Mouse (Mus musculus): Measurements from ENCODE around the gene Alcam. TPM values are rescaled to one million over a fixed set of nuclear protein-coding genes. Genes with fewer than 3 reads are reported as not detected.

Gene Alcam
- polyA plus RNA-seq, 1 experiment from 2014 or later = 64.0 TPM

- Histone ChIP-seq H3K36me3 (ENCODE audit: control insufficient read depth, insufficient read depth, low read length) (no peaks in the 10 kb centered on the region), H3K4me2 (ENCODE audit: low read depth, low read length) (no peak overlapping the region), H3K9ac (replicated peaks; ENCODE audit: low read depth, low read length) (no peak overlapping the region), H3K4me1 (ENCODE audit: control insufficient read depth, insufficient read depth, low read length) (no peaks in the 10 kb centered on the region), H3K27ac (ENCODE audit: low read depth, low read length) (no peak overlapping the region), H3K27me3 (ENCODE audit: control insufficient read depth, insufficient read depth, low read length) (no peaks in the 10 kb centered on the region), H3K9me3 (ENCODE audit: control insufficient read depth, low read length) (no peaks in the 10 kb centered on the region), H3K4me3 (ENCODE audit: low read depth, low read length) (no peak overlapping the region)
- 77% methylated on average over 2 of the region's 2 CpGs for WGBS
- no peak for ATAC-seq (ENCODE audit: low read depth)
Observed at GRCm38 (mm10) chr16:52431590-52431989, 22.3 kb downstream of the Alcam start.

GRCm38 (mm10) chr16:52430073-52430472, 23.8 kb downstream of the Alcam start:
- Histone ChIP-seq H3K4me2 (ENCODE audit: low read depth, low read length) (no peak overlapping the region), H3K9ac (replicated peaks; ENCODE audit: low read depth, low read length) (no peak overlapping the region), H3K27ac (ENCODE audit: low read depth, low read length) (no peak overlapping the region), H3K4me3 (ENCODE audit: low read depth, low read length) (no peak overlapping the region), H3K4me1 (ENCODE audit: control insufficient read depth, insufficient read depth, low read length) (no peaks in the 10 kb centered on the region), H3K27me3 (ENCODE audit: control insufficient read depth, insufficient read depth, low read length) (no peaks in the 10 kb centered on the region), H3K36me3 (ENCODE audit: control insufficient read depth, insufficient read depth, low read length) (no peaks in the 10 kb centered on the region), H3K9me3 (ENCODE audit: control insufficient read depth, low read length) (no peaks in the 10 kb centered on the region)
- WGBS = 43% methylated on average over 3 of the region's 3 CpGs
- ATAC-seq (ENCODE audit: low read depth) = no peak; the same call in 1 of the 2 replicates

GRCm38 (mm10) chr16:52429661-52430060, 24.2 kb downstream of the Alcam start:
- H3K36me3 ChIP-seq (ENCODE audit: control insufficient read depth, insufficient read depth, low read length) = no peaks in the 10 kb centered on the region
- H3K9ac ChIP-seq (replicated peaks; ENCODE audit: low read depth, low read length) = no peak overlapping the region
- H3K27me3 ChIP-seq (ENCODE audit: control insufficient read depth, insufficient read depth, low read length) = no peaks in the 10 kb centered on the region
- peak; percentile 58; the same call in 1 of the 2 replicates for ATAC-seq (ENCODE audit: low read depth)
- no peak overlapping the region for H3K27ac ChIP-seq (ENCODE audit: low read depth, low read length)
- H3K4me1 ChIP-seq (ENCODE audit: control insufficient read depth, insufficient read depth, low read length) = no peaks in the 10 kb centered on the region
- H3K4me2 ChIP-seq (ENCODE audit: low read depth, low read length) = no peak overlapping the region
- no peaks in the 10 kb centered on the region for H3K9me3 ChIP-seq (ENCODE audit: control insufficient read depth, low read length)
- no peak overlapping the region for H3K4me3 ChIP-seq (ENCODE audit: low read depth, low read length)

GRCm38 (mm10) chr16:52428505-52428904, 25.4 kb downstream of the Alcam start:
- H3K27me3 ChIP-seq (ENCODE audit: control insufficient read depth, insufficient read depth, low read length) = no peaks in the 10 kb centered on the region
- no peak overlapping the region for H3K4me3 ChIP-seq (ENCODE audit: low read depth, low read length)
- ATAC-seq (ENCODE audit: low read depth) = no peak
- H3K4me1 ChIP-seq (ENCODE audit: control insufficient read depth, insufficient read depth, low read length) = no peaks in the 10 kb centered on the region
- no peaks in the 10 kb centered on the region for H3K36me3 ChIP-seq (ENCODE audit: control insufficient read depth, insufficient read depth, low read length)
- no peak overlapping the region for H3K27ac ChIP-seq (ENCODE audit: low read depth, low read length)
- no peaks in the 10 kb centered on the region for H3K9me3 ChIP-seq (ENCODE audit: control insufficient read depth, low read length)
- no peak overlapping the region for H3K4me2 ChIP-seq (ENCODE audit: low read depth, low read length)
- 68% methylated on average over 4 of the region's 4 CpGs for WGBS
- no peak overlapping the region for H3K9ac ChIP-seq (replicated peaks; ENCODE audit: low read depth, low read length)

GRCm38 (mm10) chr16:52418568-52419158, 35.2 kb downstream of the Alcam start:
- Histone ChIP-seq H3K27me3 (ENCODE audit: control insufficient read depth, insufficient read depth, low read length) (no peaks in the 10 kb centered on the region), H3K9me3 (ENCODE audit: control insufficient read depth, low read length) (no peaks in the 10 kb centered on the region), H3K4me1 (ENCODE audit: control insufficient read depth, insufficient read depth, low read length) (no peaks in the 10 kb centered on the region), H3K27ac (ENCODE audit: low read depth, low read length) (no peak overlapping the region), H3K4me2 (ENCODE audit: low read depth, low read length) (no peak overlapping the region), H3K9ac (replicated peaks; ENCODE audit: low read depth, low read length) (no peak overlapping the region), H3K4me3 (ENCODE audit: low read depth, low read length) (no peak overlapping the region), H3K36me3 (ENCODE audit: control insufficient read depth, insufficient read depth, low read length) (no peaks in the 10 kb centered on the region)
- WGBS = 78% methylated on average over 5 of the region's 5 CpGs
- no peak for ATAC-seq (ENCODE audit: low read depth)

- Histone ChIP-seq H3K36me3 (ENCODE audit: control insufficient read depth, insufficient read depth, low read length) (no peaks in the 10 kb centered on the region), H3K27me3 (ENCODE audit: control insufficient read depth, insufficient read depth, low read length) (no peaks in the 10 kb centered on the region), H3K9me3 (ENCODE audit: control insufficient read depth, low read length) (no peaks in the 10 kb centered on the region), H3K9ac (replicated peaks; ENCODE audit: low read depth, low read length) (no peak overlapping the region), H3K4me1 (ENCODE audit: control insufficient read depth, insufficient read depth, low read length) (no peaks in the 10 kb centered on the region), H3K27ac (ENCODE audit: low read depth, low read length) (no peak overlapping the region), H3K4me3 (ENCODE audit: low read depth, low read length) (no peak overlapping the region), H3K4me2 (ENCODE audit: low read depth, low read length) (no peak overlapping the region)
- WGBS = 74% methylated on average over 5 of the region's 5 CpGs
- no peak for ATAC-seq (ENCODE audit: low read depth)
Observed at GRCm38 (mm10) chr16:52417982-52418381, 35.9 kb downstream of the Alcam start.

GRCm38 (mm10) chr16:52417146-52417545, 36.7 kb downstream of the Alcam start:
- WGBS = 92% methylated on average over 7 of the region's 7 CpGs
- Histone ChIP-seq H3K4me2 (ENCODE audit: low read depth, low read length) (no peak overlapping the region), H3K4me3 (ENCODE audit: low read depth, low read length) (no peak overlapping the region), H3K27me3 (ENCODE audit: control insufficient read depth, insufficient read depth, low read length) (no peaks in the 10 kb centered on the region), H3K9ac (replicated peaks; ENCODE audit: low read depth, low read length) (no peak overlapping the region), H3K9me3 (ENCODE audit: control insufficient read depth, low read length) (no peaks in the 10 kb centered on the region), H3K4me1 (ENCODE audit: control insufficient read depth, insufficient read depth, low read length) (no peaks in the 10 kb centered on the region), H3K36me3 (ENCODE audit: control insufficient read depth, insufficient read depth, low read length) (no peaks in the 10 kb centered on the region), H3K27ac (ENCODE audit: low read depth, low read length) (no peak overlapping the region)
- no peak for ATAC-seq (ENCODE audit: low read depth)

GRCm38 (mm10) chr16:52413714-52414113, 40.2 kb downstream of the Alcam start:
- Histone ChIP-seq H3K27ac (ENCODE audit: low read depth, low read length) (no peak overlapping the region), H3K9me3 (ENCODE audit: control insufficient read depth, low read length) (no peaks in the 10 kb centered on the region), H3K36me3 (ENCODE audit: control insufficient read depth, insufficient read depth, low read length) (no peaks in the 10 kb centered on the region), H3K27me3 (ENCODE audit: control insufficient read depth, insufficient read depth, low read length) (no peaks in the 10 kb centered on the region), H3K4me1 (ENCODE audit: control insufficient read depth, insufficient read depth, low read length) (no peaks in the 10 kb centered on the region), H3K4me3 (ENCODE audit: low read depth, low read length) (no peak overlapping the region), H3K9ac (replicated peaks; ENCODE audit: low read depth, low read length) (no peak overlapping the region), H3K4me2 (ENCODE audit: low read depth, low read length) (no peak overlapping the region)
- no peak for ATAC-seq (ENCODE audit: low read depth)
- WGBS = 91% methylated on average over 3 of the region's 3 CpGs

GRCm38 (mm10) chr16:52406072-52406471, 47.8 kb downstream of the Alcam start:
- Histone ChIP-seq H3K27me3 (ENCODE audit: control insufficient read depth, insufficient read depth, low read length) (no peaks in the 10 kb centered on the region), H3K27ac (ENCODE audit: low read depth, low read length) (no peak overlapping the region), H3K9ac (replicated peaks; ENCODE audit: low read depth, low read length) (no peak overlapping the region), H3K4me1 (ENCODE audit: control insufficient read depth, insufficient read depth, low read length) (no peaks in the 10 kb centered on the region), H3K4me3 (ENCODE audit: low read depth, low read length) (no peak overlapping the region), H3K4me2 (ENCODE audit: low read depth, low read length) (no peak overlapping the region), H3K9me3 (ENCODE audit: control insufficient read depth, low read length) (no peaks in the 10 kb centered on the region), H3K36me3 (ENCODE audit: control insufficient read depth, insufficient read depth, low read length) (no peaks in the 10 kb centered on the region)
- no peak for ATAC-seq (ENCODE audit: low read depth)
- 96% methylated on average over 3 of the region's 3 CpGs for WGBS

Measured in neural tube, embryonic 14.5 days (tissue).